Mouse (Mus musculus) T-helper 17 cell (primary cell): ENCODE measurements around the gene Ms4a4b.
"Not testable (repeated sequence)": the region's sequence is repeated elsewhere in the genome, so short reads cannot be mapped to it uniquely, and the experiment has no call there.

Source experiments
- in situ Hi-C, 2 experiments: fragments of 300-600 bp; cut with MboI, MseI; formaldehyde crosslinking; loops; 1 replicate in 1 of 2; 2 replicates in 1 of 2; pipeline ENCODE4 v1.15.1; 2025; ENCODE audit warnings: high pct_unique_total_duplicates in 2 of 2

Ms4a4b gene

DNA sequence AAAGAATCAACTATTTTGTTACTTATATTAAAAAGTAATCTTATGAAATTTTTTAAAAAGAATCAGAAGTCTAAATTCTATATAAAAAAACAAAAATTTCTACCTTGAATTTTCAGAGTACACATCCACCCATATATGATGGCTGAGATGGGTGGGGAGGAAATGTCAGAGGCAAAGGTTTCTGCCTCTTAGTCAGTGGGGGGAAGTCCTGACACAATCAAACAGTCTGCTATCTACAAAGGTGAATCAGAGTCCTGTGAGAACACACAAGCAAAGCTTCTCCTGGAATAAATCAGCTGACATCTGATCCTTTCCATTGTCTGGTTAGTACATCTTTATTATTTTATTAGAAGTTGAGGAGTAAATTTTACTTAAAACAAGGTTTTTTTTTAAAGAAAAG is at the start of gene Ms4a4b:
TSS of gene Ms4a4b (plus strand) at position 216 of the 400 bp plus-strand sequence.
- in situ Hi-C loops, result no loop called here

DNA sequence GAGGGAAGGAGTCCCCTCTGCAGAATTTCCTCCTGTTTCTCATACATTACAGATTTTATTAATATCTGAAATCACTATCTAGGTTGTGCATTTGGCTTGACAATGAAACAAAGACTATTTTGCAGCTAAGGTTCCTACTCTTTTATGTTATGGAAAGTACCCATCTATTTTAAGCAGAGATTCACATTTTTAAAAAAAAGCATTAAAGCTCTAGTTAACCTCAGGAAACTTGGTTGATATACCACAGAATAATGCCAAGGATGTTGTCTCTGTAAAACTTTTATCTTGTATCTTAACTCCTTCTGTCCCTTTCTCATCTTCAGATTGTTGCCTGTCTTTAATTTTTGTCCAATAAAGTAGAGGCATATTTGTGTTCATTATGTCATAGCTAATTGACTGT is 47.6 kb upstream of the Ms4a4b start:
- in situ Hi-C loops, result no loop called here

DNA sequence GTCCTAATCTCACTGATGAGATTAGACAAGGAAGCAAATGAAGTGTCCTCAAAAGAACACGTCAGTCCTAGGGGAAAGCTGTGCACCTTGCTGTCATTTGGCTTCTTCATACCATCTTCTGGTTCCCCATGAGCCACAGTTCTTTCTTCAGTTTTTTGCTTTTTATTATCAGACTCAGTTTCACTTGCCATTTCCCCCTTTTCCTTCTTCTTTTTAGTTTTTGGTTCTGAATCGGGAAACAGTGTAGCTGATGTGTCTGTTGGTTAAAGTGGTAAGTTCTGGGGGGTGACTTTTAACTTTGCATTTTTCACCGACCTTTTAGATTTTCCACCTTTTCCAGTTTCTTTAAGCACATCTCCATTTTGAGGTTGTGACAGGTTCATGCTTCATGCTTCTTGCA is 38.8 kb upstream of the Ms4a4b start, which contains the start of gene Ms4a4c:
TSS of gene Ms4a4c (plus strand) at position 244 of the 400 bp plus-strand sequence.
- in situ Hi-C loops, result loop anchor here in 1 of 2 experiments (5.0 kb wide), 2 partner anchors 33 to 52 kb away; no protein-coding TSS in a partner anchor

DNA sequence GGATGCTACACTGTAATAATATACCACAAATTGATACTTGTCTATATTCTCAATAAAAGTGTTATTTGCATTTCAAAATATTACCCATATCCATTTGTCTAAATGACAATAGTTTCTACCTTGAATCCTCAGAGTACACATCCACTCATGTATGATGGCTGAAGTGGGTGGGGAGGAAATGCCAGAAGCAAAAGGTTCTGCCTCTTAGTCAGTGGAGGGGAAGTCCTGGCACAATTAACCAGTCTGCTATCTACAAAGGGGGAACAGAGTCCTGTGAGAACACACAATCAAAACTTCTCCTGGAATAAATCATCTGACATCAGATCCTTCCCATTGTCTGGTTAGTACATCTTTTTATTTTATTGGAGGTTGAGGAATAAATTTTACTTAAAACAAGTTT is 35.9 kb upstream of the Ms4a4b start:
- in situ Hi-C loops, result no loop called here

DNA sequence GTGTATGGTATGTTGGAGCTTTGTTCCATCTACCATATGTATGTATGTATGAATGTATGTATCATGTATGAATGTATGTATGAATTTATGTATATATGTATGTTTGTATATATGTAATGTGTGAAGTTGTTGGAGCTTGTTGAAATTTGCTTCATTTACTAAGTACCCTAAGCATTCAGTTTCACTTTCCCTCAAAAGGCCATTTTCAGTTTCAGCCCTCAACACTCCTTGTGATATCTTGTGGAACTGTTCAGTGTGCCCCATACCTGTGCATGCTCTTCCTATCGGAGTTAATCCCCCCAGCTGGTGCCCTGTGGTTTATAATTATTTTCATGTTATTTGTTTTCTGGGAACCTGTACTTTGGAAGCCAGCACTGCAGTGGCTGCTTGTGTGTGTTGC is 34.8 kb upstream of the Ms4a4b start:
- in situ Hi-C loops, result no loop called here

DNA sequence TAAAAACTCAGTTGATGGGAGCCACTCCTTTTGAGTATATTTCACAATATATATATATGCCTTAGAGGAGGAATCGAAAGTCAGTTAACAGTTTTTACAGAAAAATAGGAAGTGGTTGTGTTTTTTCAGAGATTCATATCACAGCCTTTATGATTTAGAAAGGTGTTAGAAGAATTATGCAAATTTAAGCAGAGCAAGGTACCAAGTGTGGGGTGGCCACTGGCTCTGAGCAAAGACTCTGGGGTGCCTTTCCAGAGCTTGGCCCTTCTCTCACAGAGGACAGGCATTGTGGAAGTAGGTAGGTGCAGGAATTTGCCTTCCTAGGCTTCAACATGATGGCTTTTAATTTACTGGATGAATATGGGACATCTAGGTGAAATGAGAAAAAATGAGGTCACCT is 31.7 kb upstream of the Ms4a4b start:
- in situ Hi-C loops, result no loop called here

DNA sequence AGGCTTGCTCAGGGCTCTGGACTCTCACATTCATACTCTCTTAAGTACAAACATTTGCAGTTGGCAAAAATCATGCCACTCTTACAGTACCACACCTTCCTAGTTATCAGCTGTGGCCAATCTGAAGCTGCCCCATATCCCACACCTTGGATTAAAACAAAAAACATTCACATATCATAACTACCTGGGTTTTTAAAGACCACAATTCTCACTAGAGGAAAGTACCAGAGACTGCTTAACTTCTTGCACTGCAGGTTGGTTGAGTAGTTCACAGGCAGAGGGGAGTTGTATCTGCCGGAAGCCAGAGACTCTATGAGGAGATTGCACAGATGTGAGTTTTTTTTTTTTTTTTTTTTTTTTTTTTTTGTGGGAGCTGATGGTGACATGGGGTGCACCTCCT is 29.3 kb upstream of the Ms4a4b start:
- in situ Hi-C loops, result no loop called here

DNA sequence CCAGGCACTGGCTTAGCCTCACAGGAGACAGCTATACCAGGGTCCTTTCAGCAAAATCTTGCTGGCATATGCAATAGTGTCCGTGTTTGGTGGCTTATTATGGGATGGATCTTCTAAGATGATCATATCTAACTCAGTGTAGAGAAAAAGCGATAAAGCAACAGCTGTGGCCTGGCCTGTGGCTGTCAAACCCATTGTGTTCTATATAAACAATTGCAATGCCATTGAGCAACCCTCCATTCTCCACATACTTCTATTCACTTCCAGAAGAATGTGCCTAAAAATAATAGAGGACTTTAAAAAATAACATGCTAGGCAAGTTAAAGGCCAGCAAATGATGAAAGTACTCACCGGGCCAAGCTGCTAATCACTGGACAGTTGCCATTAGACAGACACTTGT is 27.8 kb upstream of the Ms4a4b start:
- in situ Hi-C loops, result loop anchor here (5.0 kb wide), 1 partner anchor 42 kb away; no protein-coding TSS in a partner anchor

DNA sequence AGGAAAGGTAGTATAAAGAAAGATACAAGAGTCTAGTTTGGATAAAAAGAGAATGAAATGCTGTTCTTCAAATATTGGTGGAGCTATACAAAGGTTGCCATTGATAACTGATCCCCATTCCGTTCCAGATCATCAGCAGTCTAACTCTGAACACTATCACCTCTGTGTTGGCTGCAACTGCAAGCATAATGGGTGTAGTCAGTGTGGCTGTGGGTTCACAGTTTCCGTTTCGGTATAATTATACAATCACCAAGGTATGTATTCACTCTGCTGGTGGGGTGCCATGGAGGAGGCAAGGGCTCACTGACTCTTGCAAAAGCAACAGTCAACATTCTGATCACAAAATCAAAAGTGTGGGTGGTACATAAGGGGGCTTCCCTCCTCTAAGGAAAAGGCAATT is 24.5 kb upstream of the Ms4a4b start:
- in situ Hi-C loops, result loop anchor here (5.0 kb wide), 1 partner anchor 38 kb away; no protein-coding TSS in a partner anchor

DNA sequence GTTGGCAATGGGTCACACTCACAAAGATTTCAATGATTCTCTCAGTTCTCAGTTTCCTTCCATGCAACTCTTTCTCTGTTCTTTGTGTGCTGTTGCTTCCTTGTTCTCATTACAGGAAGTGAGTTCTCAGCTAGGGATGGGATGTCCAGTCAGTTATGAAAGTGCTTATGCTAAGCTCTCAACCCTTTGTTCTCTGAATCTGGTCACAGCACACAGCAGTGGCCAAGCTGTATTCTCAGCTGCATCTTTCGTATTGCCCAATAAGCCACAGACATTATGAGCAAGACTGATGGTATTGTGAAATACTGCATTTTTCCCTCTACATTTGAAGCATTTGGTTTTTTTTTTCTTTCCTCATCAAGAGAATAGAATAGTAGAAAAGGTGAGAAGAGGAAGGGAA is 12.1 kb upstream of the Ms4a4b start:
- in situ Hi-C loops, result not testable (repeated sequence)

DNA sequence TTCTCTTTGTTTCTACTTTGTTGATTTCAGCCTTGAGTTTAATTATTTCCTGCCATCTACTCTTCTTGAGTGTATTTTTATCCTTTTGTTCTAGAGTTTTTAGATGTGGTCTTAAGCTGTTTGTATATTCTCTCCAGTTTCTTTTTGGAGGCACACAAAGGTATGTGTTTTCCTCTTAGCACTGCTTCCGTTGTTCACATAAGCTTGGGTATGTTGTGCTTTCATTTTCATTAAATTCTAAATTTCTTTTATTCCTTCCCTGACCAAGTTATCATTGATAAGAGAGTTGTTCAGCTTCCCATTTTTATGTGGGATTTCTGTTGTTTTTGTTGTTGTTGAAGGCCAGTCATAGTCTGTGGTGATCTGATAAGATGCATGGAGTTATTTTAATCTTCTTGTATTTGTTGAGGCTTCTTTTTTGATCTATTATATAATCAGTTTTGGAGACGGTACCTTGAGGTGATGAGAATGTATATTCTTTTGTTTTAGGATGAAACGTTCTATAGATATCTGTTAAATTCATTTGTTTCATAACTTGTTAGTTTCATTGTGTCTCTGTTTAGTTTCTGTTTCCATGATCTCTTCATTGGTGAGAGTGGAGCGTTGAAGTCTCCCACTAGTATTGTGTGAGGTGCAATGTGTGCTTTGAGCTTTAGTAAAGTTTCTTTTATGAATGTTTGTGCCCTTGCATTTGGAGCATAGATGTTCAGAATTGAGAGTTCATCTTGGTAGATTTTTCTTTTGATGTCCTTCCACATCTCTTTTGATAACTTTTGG is 8.1 kb upstream of the Ms4a4b start:
- in situ Hi-C loops, result loop anchor here (5.0 kb wide), 2 partner anchors 33 to 37 kb away; partner anchors contain the start of gene Ms4a4c (in 1 of the 2)

DNA sequence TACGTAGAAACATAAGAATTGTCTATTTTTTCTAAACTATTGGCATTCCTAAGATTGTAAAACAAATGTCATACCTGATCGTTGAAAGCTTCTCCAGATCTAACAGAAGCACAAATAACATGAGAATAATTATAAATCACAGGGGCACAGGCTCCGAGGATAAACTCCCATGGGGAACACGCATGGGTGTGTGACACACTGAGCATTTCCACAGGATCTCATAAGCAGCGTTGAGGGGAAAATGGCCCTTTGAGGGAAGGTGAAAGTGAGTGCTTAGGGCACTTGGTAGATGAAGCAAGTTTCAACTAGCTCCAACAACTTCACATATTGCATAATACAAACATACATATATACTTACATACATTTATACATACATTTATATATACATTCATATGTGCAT is 611 bp downstream of the Ms4a4b start:
- in situ Hi-C loops, result no loop called here

DNA sequence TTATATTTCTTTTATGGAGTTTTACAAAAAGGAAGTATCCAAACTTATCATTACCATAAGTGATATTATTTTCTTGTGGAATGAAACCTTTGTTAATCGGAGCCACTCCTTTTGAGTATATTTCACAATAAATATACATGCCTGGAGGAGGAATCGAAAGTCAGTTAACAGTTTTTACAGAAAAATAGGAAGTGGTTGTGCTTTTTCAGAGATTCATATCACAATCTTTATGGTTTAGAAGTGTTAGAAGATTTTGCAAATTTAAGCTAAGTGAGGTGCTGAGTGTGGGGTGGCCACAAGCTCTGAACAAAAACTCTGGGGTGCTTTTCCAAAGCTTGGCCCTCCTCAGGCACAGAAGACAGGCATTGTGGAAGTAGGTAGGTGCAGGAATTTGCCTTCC is 3.9 kb downstream of the Ms4a4b start:
- in situ Hi-C loops, result no loop called here

DNA sequence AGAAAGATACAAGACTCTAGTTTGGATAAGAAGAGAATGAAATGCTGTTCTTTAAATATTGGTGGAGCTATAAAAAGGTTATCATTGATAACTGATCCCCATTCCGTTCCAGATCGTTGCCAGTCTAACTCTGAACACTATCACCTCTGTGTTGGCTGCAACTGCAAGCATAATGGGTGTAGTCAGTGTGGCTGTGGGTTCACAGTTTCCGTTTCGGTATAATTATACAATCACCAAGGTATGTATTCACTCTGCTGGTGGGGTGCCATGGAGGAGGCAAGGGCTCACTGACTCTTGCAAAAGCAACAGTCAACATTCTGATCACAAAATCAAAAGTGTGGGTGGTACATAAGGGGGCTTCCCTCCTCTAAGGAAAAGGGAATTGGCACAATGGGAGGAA is 15.7 kb downstream of the Ms4a4b start:
- in situ Hi-C loops, result loop anchor here (5.0 to 25.0 kb wide), 3 partner anchors 42 to 872 kb away; partner anchors contain the start of genes Cyb561a3 (in 1 of the 2) and Tmem138 (in 1 of the 2)

DNA sequence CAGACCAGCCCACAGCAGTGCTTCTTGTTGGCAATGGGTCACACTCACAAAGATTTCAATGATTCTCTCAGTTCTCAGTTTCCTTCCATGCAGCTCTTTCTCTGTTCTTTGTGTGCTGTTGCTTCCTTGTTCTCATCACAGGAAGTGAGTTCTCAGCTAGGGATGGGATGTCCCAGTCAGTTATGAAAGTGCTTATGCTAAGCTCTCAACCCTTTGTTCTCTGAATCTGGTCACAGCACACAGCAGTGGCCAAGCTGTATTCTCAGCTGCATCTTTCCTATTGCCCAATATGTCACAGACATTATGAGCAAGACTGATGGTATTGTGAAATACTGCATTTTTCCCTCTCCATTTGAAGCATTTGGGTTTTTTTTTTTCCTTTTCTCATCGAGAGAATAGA is 21.4 kb downstream of the Ms4a4b start:
- in situ Hi-C loops, result loop anchor here in 1 of 2 experiments (5.0 to 25.0 kb wide), 2 partner anchors 92 to 877 kb away; partner anchors contain the start of genes Cyb561a3 and Tmem138

DNA sequence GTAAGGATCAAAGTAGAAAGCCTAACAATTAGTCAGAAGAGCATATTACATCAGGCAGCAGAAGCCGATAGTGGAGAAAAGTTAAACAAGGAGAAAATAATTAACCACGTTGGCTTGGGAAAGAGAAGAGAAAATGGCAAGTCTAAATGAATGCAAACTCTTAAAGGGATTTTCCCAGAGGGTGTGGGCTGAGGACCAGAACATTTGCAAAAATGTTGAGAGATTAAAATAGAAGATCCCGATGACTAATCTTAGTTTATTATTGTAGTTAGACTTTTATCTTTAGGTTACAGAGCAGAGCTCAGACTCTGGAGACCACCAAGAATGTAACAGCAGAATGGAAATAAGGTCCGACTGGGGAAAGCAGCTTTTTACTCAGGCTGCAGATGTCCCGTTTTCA is 23.1 kb downstream of the Ms4a4b start:
- in situ Hi-C loops, result loop anchor here in 1 of 2 experiments (25.0 kb wide), 1 partner anchor 879 kb away; the partner anchor contains the start of genes Cyb561a3 and Tmem138

DNA sequence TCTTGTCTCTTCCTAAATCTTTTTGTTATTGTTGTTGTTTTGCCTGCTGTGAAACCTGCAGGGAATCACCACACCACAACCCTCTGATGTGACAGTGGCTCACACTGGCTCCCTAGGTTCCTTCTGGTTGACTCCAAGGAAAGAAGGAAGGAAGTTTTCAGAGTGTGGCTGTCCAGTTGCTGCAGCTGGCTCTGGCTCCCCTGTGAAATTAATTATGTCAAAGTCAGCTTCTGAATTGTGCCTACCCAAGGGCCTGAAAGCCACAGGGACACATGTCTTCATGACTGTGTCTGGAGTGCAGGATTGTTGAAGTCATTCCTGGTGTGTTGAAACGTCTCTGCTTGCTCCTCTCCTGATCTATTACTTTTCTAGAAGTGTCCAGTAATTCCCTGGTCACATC is 25.0 kb downstream of the Ms4a4b start:
- in situ Hi-C loops, result loop anchor here in 1 of 2 experiments (25.0 kb wide), 1 partner anchor 881 kb away; the partner anchor contains the start of genes Cyb561a3 and Tmem138

DNA sequence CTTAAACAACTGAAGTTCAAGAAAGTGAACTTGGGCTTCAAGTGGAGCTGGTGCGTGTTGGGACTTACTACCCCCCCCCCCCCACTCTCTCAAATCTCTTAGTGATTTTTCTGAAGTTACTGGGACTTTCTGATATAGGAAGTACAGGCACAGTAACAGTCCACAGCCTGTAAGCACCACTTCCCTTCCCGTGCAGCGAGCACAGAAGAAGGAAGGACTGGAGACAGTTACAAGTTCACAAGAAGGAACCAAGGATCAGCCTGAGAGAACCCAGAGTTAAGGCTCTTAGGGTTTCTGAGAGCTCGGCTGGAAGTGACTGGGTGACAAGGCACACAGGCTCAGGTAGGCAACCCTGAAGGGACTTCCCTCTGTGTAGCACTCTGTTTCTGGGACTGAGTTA is 25.9 kb downstream of the Ms4a4b start, which contains the start of gene Ms4a6c:
TSS of gene Ms4a6c (plus strand) at position 152 of the 400 bp plus-strand sequence.
- in situ Hi-C loops, result loop anchor here in 1 of 2 experiments (25.0 kb wide), 1 partner anchor 882 kb away; the partner anchor contains the start of genes Cyb561a3 and Tmem138

DNA sequence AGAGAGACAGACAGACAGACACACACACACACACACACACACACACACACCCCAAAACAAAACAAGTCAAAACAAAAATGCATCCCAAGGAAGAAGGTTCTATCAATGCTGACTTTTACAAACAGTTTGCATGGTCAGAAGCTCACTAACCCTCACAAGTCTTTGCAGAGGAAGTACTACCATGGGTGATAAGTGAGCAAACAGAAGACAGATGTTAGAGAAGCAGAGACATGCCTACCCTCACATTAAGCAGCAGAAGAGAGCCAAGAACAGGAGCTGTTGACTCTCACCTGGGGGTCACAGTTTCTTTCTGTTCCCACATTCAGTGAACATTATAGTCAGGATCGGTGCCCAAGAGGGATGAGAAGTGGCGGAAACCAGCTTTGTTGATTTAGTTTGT is 36.4 kb downstream of the Ms4a4b start:
- in situ Hi-C loops, result no loop called here

DNA sequence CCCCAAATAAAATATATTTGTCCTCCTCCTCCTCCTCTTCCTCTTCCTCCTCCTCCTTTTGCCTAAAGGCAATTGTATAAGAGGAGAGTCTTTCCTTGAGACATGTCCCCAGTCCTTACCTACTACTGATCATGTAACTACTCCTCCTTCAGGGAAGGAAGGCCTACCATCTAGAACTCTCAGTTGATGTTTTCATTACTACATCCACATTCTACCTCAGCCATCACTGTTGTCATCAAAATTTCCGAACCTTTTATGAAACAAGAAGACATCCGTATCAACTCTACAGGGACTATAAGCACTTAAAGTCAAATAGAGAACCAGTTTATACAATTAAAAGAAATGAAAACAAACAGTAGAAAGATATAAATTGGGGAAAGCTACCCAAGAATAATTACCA is 39.3 kb downstream of the Ms4a4b start:
- in situ Hi-C loops, result no loop called here

DNA sequence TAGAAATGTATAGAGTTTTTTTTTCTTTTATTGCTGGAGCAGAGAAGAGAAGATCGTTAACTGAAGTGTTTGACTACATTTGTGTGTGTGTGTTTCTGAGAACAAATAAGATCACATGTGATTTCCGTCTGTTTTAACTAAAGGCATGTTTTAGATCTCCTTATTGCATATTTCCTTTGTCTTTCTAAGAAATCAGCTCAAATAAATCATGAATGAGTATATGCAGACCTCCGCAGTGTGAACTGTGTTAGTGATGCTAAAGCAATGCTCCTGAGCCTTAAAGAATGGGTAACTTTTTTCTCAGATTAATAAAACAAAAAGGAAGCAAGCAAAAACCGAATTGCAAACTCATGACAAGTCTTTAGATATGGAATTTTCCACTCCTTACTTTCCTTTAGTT is 40.6 kb downstream of the Ms4a4b start:
- in situ Hi-C loops, result no loop called here

DNA sequence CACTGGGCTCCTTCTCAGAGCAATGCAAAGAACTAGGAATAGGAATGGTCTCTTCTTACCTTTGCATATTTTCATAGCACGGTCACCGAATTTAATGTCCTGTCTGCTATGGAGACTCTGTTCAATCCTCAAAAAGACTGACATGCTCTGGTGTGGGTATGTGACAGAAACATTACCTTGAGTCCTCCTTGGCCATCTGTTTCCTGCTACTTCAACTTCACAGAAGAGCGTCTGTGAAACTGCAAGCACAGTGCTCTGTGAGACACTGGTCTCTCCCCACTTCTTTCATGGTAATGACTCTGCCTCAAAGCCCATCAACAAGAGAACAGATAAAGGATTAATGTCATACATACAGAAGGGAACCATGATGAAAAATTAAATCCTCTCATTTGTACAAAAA is 41.0 kb downstream of the Ms4a4b start:
- in situ Hi-C loops, result no loop called here

DNA sequence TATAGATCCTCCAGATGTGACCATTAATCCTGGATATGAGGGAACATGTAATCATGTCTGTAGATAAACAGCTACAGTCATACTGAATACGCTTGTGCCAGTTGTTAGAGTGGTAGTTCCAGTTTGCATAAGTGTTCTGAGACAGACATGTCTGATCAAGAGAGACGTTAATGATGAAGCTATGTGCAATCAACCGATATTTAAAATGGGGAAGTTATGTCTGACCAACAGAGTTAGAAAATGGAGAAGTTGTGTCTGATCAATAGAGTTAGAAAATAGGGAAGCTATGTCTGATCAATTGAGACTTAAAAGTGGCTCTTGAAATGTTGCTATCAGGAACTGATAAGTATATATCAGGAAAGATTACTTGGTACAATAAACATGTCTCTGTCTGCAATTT is 41.9 kb downstream of the Ms4a4b start:
- in situ Hi-C loops, result loop anchor here in 1 of 2 experiments (5.0 kb wide), 1 partner anchor 122 kb away; no protein-coding TSS in a partner anchor
